Mouse (Mus musculus) right cerebral cortex, postnatal 14 days (tissue): ENCODE results near the gene Sipa1l1.

Experiments used
- DNase-seq: peaks from one replicate; pipeline ENCODE4 v3.0.0; 2022

The Sipa1l1 gene

DNA sequence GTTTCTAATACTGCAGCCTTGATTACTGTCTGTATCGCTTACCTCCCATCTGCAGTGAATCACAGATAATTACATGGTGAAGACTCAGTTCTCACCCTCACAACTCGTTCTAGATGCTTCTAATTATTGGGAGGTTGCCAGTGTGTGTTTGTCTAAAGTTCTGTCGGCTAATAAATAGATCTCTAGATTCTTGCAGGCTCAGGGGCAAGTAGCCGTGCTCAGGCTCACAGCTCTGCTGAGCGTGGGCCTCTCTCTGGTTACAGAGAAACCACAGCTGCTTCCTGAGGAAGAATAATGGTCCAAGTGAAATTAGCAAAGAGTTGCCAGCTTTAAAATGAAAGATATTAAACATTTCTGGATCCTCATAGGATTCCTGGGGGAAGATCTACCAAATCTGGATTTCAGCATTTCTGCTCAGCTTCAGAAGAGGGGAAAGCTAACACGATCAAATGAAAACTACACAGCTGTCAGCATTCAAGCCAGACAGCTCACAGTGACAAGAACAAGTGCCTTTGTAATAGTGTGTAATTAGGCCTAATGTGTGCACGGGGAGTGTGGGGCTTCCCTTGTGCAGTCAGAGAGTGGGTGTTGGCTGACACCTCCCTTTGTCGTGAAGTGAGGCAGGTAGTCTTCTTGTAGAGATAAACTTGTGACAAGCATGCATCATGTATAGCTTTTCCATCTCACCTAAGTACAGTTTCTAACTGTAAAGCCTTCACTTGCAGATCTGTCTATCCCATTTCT lies 225.2 kb downstream of the Sipa1l1 start:
- DNase-seq, result no peak

DNA sequence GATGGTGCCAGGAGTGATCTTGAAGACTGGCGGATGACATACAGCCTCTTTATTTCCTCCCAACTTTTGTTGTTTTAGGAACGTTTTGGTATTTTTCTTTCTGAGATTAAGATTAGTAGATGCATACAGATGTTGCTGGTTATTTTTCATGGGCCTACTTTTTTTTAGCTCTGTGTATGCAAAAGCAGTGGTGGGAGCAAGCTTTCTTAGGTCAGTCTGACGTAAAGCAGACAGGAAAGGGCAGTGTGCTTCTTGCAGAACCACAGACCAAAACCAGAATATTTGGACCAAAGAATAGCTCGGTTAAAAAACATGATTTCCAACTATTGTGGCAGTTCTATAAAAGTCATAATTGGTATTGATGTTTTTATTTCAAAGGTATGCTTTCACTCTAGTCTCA lies 226.1 kb downstream of the Sipa1l1 start:
- DNase-seq, result no peak

DNA sequence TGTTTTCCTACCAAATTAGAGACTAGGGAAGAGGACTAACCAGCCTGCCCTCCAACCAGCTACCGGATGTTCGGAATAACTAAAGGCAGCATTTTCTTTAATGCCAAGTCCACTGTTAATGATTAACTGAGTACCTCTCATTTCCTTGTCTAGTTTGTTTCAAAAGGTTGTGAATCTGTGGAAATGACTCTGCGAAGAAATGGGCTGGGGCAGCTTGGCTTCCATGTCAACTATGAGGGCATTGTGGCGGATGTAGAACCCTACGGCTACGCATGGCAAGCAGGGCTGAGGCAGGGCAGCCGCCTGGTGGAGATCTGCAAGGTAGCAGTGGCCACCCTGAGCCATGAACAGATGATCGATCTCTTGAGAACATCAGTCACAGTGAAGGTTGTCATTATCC lies 228.1 kb downstream of the Sipa1l1 start:
- DNase-seq, result no peak

DNA sequence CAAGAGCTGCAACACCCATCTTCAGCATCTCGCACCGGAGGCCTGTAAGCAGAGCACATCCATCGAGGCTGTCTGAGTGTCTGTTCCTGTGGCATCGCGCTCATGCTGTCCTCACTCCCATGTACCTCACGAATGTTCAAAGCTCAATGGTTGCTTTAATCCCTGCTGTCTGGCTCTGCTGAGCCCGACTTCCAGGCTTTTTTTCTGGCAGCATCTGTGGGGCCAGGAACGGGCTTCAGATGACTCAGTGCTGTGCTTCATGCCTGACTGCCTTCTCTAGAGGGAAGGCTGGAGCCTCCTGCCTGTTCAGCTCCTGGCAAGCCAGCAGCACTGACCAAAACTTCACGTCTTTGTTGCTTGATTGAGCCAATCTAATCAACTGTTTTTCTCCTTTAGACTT lies 228.6 kb downstream of the Sipa1l1 start:
- no peak for DNase-seq

DNA sequence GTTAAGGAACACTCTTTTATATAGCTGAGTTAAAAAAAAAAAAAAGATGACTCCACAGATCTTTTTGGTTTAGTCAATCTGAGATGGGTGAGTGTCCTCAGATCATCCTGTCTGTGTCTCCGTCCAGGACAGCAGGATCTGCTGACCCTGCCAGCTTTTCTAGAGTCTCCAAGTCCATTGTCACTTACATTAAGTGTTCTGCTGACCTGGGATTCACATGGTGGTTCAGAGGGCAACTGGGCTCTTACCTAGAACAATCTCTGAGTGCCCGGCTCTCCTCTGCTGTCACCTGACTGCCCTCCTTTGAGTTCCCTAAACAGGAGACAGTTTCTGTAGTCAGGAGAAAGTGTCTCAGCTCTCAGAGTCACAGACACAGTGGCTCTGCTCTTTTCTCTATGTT lies 229.8 kb downstream of the Sipa1l1 start:
- DNase-seq, result no peak

DNA sequence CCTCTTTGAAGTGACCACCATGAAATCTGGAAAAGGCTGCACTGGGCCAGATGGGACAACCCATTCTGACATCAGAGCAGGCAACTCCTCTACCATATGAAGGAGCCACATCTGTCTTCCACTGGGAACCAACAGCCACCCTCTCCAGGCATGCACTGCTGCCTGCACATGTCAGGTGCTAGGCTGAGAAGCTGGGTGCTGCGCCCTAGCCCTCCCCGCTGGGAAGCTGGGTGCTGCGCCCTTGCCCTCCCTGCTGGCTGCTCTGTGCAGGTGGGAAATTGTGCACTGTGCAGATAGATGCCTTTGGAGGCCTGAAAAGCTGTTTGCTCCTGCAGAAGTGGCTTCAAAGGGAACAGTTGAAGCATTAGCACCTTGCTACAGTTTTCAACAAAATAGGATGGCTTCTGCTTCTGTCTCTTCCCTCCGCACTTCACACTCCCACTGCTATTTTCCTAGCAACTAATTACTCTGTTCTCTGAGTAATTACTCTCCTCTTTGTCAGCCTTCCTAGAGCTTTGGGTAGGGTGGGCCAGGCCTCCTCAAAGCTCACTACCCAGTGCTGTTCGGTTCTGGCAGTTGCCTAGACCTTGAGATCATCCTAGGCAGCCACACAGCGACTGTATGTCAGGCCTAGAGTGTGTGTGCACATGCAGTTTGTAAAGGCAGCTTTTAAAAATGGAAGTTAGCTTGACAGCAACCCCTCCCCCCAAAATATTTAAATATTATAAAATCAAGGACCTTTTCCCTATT lies 231.0 kb downstream of the Sipa1l1 start:
- no peak for DNase-seq

DNA sequence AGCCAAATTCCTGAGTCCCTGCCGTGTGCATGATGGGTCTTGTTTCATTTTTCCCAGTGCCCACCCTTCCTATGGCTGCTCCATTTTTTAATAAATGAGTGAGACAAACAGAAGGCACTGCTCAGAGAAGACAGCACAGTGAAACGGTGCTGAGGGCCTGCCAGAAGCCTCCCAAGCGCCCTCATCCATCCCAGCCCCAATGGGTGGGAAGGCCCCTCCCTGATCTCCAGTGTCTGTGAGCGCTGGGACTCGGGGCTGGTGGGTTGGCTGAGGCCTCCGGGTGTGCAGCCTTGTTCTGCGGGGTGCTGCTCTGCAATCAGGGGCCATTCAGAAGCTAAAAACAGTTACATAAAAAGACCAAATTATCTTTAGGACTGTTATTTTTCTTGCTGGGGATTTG lies 231.7 kb downstream of the Sipa1l1 start:
- no peak for DNase-seq

DNA sequence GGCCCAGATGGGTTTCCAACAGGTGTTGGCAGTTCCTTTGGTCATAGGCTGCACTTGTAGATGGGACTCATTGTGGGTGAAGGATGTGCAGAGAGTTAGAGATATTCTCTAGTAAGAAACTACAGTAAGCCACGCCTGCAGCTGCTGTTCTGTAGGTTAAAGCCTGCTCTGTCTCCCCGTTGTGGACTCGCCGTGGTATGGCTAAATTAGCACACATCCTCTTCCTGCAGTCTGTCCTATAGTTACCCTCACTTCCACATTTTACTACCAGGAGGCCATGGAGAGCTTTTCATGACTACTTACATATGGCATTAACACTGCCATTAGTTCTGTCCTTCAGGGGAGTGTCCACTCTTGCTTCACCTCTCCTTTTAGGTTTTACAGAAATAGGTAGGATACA lies 232.3 kb downstream of the Sipa1l1 start:
- no peak for DNase-seq

DNA sequence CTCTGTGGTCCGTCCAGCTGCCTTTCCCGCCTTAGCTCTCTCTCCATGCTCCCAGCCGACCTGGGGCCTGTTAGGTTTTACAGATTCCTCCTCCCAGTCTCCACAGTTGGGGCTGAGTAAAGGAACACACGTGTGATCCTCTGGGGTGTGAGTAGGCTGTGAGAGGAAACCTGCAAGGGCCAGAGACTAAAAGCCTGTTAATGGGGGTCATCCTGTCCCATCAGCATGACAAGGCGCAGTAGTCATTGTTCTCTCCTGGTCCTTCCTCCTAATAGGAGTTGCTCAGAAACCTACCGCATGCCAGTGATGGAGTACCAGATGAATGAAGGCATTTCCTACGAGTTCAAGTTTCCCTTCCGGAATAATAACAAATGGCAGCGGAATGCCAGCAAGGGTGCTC lies 233.5 kb downstream of the Sipa1l1 start:
- no peak for DNase-seq

DNA sequence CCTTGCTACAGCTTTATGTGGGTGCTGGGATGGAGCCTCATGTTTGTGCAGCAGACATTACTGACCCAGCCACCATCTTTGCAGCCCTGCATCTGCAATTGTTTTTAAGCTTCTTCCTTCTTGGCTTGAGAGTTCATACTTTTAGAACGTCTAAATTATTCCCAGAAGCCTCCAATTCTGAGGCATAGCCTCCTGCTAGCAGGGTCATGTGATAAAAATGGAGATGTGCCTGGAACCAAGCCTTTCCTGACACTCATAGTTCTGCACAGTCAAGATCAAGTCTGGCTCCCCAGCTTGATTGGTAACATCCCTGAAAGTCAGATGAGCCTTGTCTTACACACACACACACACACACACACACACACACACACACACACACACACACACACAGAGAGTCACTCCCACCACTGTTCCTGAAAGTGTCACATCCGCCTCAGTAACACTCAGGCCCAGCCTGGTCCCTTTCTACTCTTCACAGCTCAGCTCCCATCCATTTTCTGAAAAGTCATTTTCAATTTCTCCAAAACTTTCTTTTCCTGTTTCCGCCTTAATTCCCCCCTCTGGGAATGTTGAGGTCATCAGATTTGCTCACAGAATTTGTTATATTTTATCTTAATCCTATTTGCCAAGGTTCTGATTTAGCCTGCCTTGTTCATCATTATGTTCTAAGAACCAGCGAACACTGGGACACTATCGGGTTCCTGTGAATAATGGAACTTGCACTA lies 238.6 kb downstream of the Sipa1l1 start:
- no peak for DNase-seq

DNA sequence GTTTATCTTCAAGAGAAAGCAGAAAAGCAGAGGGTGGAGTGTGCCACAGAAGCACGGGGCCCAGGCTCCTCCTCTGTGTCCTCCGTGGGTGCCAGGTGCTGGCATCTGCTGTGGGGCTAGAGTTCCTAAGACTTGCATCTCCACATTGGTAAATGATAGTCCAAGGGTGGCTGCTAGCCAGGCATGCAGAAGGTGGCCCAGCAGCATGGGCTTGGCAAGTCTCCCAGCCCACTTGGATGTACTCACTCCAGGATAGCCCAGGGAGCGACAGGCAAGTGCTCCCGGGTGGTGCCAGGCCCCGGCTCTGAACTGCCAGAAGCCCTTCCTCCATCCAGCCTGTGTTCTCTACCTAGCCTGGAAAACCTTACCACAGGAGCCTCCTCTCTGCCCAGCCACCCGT lies 239.4 kb downstream of the Sipa1l1 start:
- peak; percentile 39 for DNase-seq

DNA sequence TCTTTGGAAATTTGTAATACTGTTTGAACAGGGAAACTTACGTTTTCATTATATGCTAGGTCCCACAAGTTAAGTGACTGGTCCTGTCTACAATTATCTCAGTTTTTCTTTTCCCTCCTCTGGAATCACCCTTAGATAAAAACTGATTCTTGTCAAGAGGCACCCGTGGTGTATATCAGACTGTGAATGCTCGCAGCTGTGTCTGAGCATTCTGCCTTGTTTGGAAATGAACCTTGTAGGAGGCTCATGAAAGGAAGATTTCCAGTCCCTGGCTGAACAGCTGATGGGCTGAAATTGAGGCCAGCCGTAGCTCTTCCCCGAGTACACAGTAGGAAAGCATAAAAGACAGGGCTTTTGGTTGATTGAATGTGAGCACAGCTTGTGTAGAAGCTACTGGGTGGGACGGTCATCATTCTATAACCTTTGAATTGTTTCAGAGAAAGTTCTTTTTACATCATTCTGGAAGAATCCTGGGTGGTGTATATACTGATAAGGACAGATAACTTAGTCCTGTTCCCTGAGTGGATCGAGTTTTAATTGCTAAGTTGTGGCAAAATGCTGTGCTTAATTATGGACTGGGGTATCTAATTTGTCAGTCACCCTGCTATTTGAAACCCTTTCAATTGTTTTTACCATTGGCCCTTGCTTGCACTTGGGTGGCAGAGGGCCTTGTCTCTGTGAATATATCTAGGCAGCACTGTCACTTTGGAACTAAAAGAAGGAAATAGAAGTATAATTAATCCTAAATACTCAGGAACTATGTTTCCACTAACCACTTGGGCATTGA lies 240.8 kb downstream of the Sipa1l1 start:
- DNase-seq, result no peak

DNA sequence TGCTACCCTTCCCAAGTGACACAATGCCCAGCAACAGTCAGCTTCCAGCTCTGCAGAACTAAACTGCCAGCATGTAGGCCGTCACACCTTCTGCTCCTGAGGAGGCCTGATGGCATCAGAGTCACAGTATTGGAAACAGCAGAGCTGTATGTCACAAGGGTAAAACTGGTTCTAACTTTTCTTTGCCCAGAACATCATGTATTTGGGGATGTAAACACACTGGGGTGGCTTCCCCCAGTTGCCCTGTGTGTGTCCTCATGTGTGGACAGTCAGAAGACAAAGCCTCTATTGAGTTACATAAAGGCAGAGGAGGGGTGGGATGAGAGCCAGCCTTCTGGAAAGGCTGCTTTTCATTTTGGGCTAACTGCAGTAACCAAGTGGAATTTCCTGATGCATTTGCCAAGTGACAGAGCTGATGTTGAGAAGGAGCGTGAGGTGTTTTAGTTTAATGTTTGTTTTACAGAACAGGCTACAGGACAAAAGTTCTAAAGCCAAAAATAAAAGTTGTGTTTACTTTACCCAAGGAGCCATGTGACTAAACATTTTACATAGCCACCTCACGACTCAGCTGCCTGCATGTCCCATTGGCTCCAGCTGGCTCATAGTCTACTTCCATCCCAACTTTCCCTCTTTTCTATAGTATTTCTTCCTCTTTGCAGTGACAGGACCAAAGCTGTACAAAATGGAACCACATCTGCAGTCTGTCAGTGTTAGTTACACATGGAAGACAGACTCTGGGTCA lies 243.3 kb downstream of the Sipa1l1 start:
- no peak for DNase-seq

DNA sequence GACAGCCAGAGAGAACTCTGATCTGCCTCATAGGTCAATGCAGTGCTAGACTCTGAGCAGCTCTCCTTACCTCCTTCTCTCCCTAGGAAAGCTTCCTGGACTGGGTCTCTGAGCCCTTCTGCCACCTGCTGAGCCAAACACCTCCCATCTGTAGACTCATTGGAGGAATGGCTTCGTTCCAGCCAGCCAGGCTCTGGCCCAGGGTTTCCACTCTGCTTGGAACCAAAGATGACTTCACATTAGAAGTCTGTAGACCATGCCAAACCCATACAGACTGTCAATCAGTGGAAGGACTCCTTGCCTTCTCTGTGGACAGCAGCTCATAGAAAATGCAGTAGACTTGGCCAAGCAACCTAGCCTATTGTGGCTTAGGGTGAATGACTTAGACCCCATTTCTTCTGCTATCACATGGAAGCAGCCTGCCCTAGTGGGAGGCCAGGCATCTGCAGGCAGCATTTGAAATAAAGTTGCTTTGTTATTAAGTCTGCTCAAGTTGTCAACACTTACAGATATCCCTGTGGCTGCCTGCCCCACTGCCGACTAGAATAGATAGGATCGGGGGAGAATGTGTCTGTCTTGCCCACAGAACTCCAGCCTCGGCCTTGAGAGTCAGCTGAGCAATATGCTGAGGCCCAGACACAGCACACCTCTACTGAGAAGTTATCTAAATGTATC lies 246.7 kb downstream of the Sipa1l1 start:
- DNase-seq, result no peak

DNA sequence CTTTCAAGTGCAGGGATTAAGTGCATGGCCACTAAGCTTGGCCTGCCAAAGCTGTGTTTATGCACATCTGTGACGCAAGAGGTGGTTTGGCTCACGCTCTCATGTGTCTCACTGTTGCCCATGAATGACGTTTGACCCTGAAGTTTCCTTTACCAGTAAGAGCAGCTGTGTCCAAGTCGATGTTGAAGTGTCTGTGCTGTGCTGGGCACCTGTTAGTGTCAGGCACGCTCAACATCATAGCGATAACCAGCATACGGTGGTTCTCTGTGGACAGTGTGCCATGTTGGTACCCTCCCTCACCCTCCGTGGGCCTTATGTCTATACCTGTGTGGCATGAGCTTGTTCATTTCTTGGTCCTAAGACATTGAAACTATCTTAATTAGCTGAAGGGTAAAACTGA lies 249.9 kb downstream of the Sipa1l1 start:
- no peak for DNase-seq

DNA sequence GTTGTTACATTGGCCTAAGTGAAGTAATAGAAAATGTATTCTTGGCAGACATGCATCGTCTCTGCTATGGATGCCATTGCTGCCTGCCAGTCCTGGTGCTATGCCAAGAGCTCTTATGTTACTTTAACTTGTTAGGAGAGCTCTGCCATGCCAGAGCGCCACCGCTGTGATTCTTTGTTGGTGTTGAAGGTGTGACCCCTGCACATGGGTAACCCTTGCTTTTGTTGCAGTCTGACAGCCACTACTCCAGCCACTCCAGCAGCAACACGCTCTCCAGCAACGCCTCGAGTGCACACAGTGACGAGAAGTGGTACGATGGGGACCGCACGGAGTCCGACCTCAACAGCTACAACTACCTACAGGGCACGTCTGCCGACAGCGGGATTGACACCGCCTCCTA lies 255.7 kb downstream of the Sipa1l1 start:
- no peak for DNase-seq

DNA sequence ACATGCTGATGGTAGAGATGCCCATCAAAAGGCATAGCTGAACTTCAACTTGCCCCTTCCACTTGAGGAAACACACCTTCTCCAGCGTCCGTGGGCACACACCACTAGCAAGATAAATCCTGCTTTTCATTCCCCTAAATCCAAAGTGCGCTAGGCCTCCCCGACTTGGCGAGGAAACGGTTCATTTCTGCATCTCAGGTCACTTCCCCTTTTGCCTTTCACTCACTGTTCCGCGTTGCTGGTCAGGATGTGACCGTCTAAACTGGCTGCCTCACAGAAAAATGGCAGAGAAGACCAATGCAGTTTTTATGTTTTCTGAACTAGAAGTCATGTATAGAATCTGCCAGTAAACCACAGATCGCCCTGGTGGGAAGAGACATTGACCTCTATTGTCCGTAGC lies 256.7 kb downstream of the Sipa1l1 start:
- DNase-seq, result no peak

DNA sequence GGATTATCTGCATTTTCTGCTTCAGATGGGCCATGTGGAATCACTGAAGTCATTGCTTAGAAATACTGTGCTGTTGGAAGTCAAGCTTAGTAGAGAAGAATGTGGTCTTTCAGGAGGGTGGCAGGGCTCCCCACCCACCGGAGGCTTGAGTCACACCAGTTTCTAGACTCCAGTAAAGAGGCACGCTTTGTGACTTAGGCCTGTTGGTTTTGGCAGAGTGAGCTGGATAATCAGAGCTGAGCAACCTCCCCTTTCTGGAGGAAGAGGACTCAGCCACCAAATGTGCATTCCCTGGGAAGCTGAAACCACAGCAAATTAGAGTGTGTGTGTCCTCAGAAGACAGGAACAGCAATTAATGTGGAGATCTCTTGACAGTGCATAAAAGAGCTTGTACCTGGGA lies 258.3 kb downstream of the Sipa1l1 start:
- no peak for DNase-seq

DNA sequence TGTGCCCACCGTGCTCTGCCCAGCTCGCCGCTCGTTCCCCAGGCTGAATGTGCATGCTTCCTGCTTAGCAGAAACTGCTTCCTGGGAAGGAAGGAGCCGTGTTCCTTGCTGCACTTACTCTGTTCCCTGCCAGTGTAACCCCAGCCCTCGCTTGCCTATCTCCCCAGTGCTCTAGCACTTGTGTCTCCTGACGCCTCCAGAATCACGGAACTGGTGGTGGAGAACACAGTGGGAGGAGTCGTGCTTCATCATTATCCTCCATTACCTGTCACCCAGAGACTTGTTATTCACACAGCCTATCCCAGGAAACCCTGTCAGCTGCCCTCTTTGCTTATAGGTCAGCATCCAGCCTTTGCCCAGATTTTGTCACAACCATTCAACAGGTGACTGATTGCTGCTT lies 259.3 kb downstream of the Sipa1l1 start:
- DNase-seq, result no peak

DNA sequence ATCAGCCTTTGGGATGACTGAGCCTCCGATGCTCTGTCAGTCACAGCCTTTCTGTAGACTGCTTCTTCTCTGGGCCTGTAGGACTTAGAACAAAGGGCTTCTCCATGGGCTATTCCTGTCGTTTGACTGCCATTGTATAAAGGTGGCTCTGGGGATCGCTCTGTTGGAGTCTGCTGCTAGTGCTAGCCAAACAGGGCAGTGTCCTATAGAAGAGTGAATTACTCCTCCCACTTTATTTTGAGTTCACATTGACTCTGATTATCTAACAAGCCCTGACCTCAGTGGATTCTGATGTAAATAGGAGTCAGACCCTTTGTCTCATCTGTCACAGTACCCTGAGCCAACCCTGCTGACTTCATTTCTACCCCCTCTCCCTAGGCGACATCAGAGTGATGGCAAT lies 264.2 kb downstream of the Sipa1l1 start:
- DNase-seq, result no peak

DNA sequence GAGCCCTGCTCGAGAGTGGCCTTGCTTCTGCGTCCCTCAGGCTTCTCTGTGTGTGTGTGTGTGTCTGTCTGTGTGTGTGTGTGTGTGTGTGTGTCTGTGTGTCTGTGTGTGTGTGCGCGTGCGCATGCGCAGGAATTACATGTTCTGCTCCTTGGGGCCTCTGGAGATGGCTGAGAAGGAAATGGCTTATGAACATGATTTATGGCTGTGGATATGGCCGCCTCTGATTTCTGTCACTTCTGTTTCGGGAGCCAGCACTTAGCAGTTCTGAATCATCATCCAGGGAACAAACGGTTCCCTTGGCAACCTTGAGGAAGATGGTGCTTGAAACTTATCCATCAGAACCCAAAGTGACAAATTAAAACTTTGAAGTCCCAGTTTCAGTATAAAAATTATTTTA lies 265.5 kb downstream of the Sipa1l1 start:
- no peak for DNase-seq

DNA sequence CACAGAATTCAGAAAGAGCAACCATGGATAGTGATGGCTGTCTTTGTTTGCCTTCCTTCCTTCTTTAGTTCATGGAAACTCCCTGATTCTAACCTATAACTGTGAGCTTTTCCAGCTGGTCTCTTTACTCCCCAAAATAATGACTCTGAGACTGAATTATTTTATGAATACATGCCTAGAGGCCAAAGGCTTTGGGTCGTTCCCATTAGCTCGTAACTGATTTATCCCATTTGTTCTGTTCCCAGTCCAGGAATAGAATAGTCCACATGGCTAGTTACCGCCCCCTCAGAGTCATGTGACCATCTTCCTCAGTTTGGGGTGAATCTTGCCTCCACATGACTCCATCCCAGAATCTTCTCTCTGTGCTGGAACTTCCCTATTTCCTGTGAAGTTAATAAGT lies 272.4 kb downstream of the Sipa1l1 start:
- no peak for DNase-seq
